Mouse (Mus musculus): ENCODE measurements around the gene Apold1.

Apold1 gene

GRCm38 (mm10) chr6:134983529-134984370, 2.2 kb downstream of the Apold1 start:
- DNase-seq = peak; percentile 94

- peak; percentile 34 for DNase-seq
These were observed 3.2 kb downstream of the Apold1 start for GRCm38 (mm10) chr6:134984748-134985147.

- DNase-seq = no peak
These were observed 6.9 kb downstream of the Apold1 start for GRCm38 (mm10) chr6:134988377-134988776.

- DNase-seq = no peak
These were observed 9.2 kb downstream of the Apold1 start for GRCm38 (mm10) chr6:134990674-134991073.

- DNase-seq = no peak
These were observed 12.6 kb downstream of the Apold1 start for GRCm38 (mm10) chr6:134994031-134994651.

GRCm38 (mm10) chr6:134994985-134995384, 13.5 kb downstream of the Apold1 start:
- no peak for DNase-seq

- DNase-seq = no peak
These were observed 15.4 kb downstream of the Apold1 start for GRCm38 (mm10) chr6:134996918-134997317.

- DNase-seq = no peak
These were observed 16.6 kb downstream of the Apold1 start for GRCm38 (mm10) chr6:134998076-134998475.

- DNase-seq = no peak
These were observed 17.3 kb downstream of the Apold1 start for GRCm38 (mm10) chr6:134998781-134999180.

GRCm38 (mm10) chr6:135000272-135000671, 18.8 kb downstream of the Apold1 start:
- DNase-seq = no peak

GRCm38 (mm10) chr6:135001991-135002390, 20.5 kb downstream of the Apold1 start:
- DNase-seq = no peak

GRCm38 (mm10) chr6:135006372-135006771, 24.9 kb downstream of the Apold1 start:
- no peak for DNase-seq

GRCm38 (mm10) chr6:135011048-135011733, 29.7 kb downstream of the Apold1 start, which contains the start of gene Ddx47:
Gene Ddx47 (plus strand): TSS chr6:135011612.
- DNase-seq = peak; percentile 97

GRCm38 (mm10) chr6:135011734-135012116, 30.2 kb downstream of the Apold1 start:
- no peak for DNase-seq

GRCm38 (mm10) chr6:135017211-135017610, 35.7 kb downstream of the Apold1 start:
- DNase-seq = peak; percentile 44

- DNase-seq = peak; percentile 49
These were observed 38.0 kb downstream of the Apold1 start for GRCm38 (mm10) chr6:135019564-135019963.

GRCm38 (mm10) chr6:135021633-135022032, 40.1 kb downstream of the Apold1 start:
- no peak for DNase-seq

GRCm38 (mm10) chr6:135023379-135023778, 41.9 kb downstream of the Apold1 start:
- DNase-seq = no peak

- DNase-seq = peak; percentile 49
These were observed 43.4 kb downstream of the Apold1 start for GRCm38 (mm10) chr6:135024781-135025420.

- DNase-seq = peak; percentile 65
These were observed 44.7 kb downstream of the Apold1 start for GRCm38 (mm10) chr6:135026232-135026631.

- no peak for DNase-seq
These were observed 45.2 kb downstream of the Apold1 start for GRCm38 (mm10) chr6:135026755-135027154.

GRCm38 (mm10) chr6:135029246-135029645, 47.7 kb downstream of the Apold1 start:
- DNase-seq = no peak

All from lung, postnatal 10 days (tissue).